Mouse (Mus musculus): Measurements from ENCODE around the gene Npas1.

Npas1 gene

GRCm38 (mm10) chr7:16477628-16478027, at the start of gene Npas1:
TSS of gene Npas1 (minus strand) at chr7:16477728.
- DNase-seq = no peak

GRCm38 (mm10) chr7:16525995-16526394, 48.5 kb upstream of the Npas1 start:
- no peak for DNase-seq

GRCm38 (mm10) chr7:16525448-16525847, 47.9 kb upstream of the Npas1 start:
- peak in 1 of 2 experiments; percentile 14 for DNase-seq

- DNase-seq = peak; percentile 59 to 68
Observed at GRCm38 (mm10) chr7:16524308-16524707, 46.8 kb upstream of the Npas1 start.

GRCm38 (mm10) chr7:16519310-16519709, 41.8 kb upstream of the Npas1 start:
- DNase-seq = no peak

- DNase-seq = no peak
Observed at GRCm38 (mm10) chr7:16517198-16517597, 39.7 kb upstream of the Npas1 start.

GRCm38 (mm10) chr7:16507284-16507683, 29.8 kb upstream of the Npas1 start:
- peak; percentile 52 to 62 for DNase-seq

- DNase-seq = no peak
Observed at GRCm38 (mm10) chr7:16505226-16505593, 27.7 kb upstream of the Npas1 start.

- DNase-seq = peak in 1 of 2 experiments; percentile 29
Observed at GRCm38 (mm10) chr7:16504573-16505225, 27.2 kb upstream of the Npas1 start.

GRCm38 (mm10) chr7:16501571-16501970, 24.0 kb upstream of the Npas1 start:
- DNase-seq = no peak

GRCm38 (mm10) chr7:16499671-16500104, 22.2 kb upstream of the Npas1 start:
- peak; percentile 16 to 28 for DNase-seq

- no peak for DNase-seq
Observed at GRCm38 (mm10) chr7:16496260-16496659, 18.7 kb upstream of the Npas1 start.

- DNase-seq = peak; percentile 48 to 59
Observed at GRCm38 (mm10) chr7:16493361-16493760, 15.8 kb upstream of the Npas1 start.

- no peak for DNase-seq
Observed at GRCm38 (mm10) chr7:16492211-16492610, 14.7 kb upstream of the Npas1 start.

GRCm38 (mm10) chr7:16491759-16492158, 14.2 kb upstream of the Npas1 start:
- DNase-seq = peak; percentile 75 to 81

GRCm38 (mm10) chr7:16489948-16490347, 12.4 kb upstream of the Npas1 start:
- peak; percentile 28 for DNase-seq

- no peak for DNase-seq
Observed at GRCm38 (mm10) chr7:16488816-16489215, 11.3 kb upstream of the Npas1 start.

GRCm38 (mm10) chr7:16476600-16476989, 933 bp downstream of the Npas1 start:
- no peak for DNase-seq

- DNase-seq = no peak
Observed at GRCm38 (mm10) chr7:16475764-16476599, 1.5 kb downstream of the Npas1 start.

GRCm38 (mm10) chr7:16475321-16475720, 2.2 kb downstream of the Npas1 start:
- DNase-seq = no peak

GRCm38 (mm10) chr7:16474445-16474844, 3.1 kb downstream of the Npas1 start:
- DNase-seq = no peak

- DNase-seq = no peak
Observed at GRCm38 (mm10) chr7:16473847-16474246, 3.7 kb downstream of the Npas1 start.

- DNase-seq = no peak
Observed at GRCm38 (mm10) chr7:16472116-16472709, 5.3 kb downstream of the Npas1 start.

- no peak for DNase-seq
Observed at GRCm38 (mm10) chr7:16471549-16471948, 6.0 kb downstream of the Npas1 start.
